Mouse (Mus musculus) limb, embryonic 11.5 days (tissue): ENCODE measurements around the gene Mapkap1. TPM values are rescaled to one million over a fixed set of nuclear protein-coding genes. Genes with fewer than 3 reads are reported as not detected.

Experiments
- ATAC-seq: fragments of 200-750 bp; cut with Nextera tagmentation; 2 replicates; pipeline ENCODE4 v1.8.0; 2017; ENCODE audit warnings: low read depth; ENCODE audit not compliant: insufficient number of reproducible peaks, low FRiP score, low TSS enrichment
- DNase-seq: peaks from one replicate; pipeline ENCODE4 v3.0.0-alpha.2; 2015; ENCODE audit warnings: low spot score
- H3K27ac ChIP-seq: fragments of 300-500 bp; sonication (generic); replicated peaks from 2 replicates; pipeline ENCODE4 v1.5.1; 2014; ENCODE audit warnings: low read depth, mild to moderate bottlenecking, low read length
- H3K27me3 ChIP-seq: fragments of 300-500 bp; sonication (generic); 2 replicates; pipeline ENCODE4 v1.6.1; 2014; ENCODE audit warnings: mild to moderate bottlenecking, low read length, mixed read lengths; ENCODE audit not compliant: control insufficient read depth, insufficient read depth
- H3K36me3 ChIP-seq: fragments of 300-500 bp; sonication (generic); 2 replicates; pipeline ENCODE4 v1.6.1; 2014; ENCODE audit warnings: mild to moderate bottlenecking, low read length, moderate library complexity, mixed read lengths; ENCODE audit not compliant: control insufficient read depth, insufficient read depth
- H3K4me1 ChIP-seq: fragments of 300-500 bp; sonication (generic); 2 replicates; pipeline ENCODE4 v1.6.1; 2014; ENCODE audit warnings: low read length, mixed read lengths; ENCODE audit not compliant: control insufficient read depth, insufficient read depth
- H3K4me2 ChIP-seq: fragments of 300-500 bp; sonication (generic); 2 replicates; pipeline ENCODE4 v1.6.1; 2014; ENCODE audit warnings: low read depth, mild to moderate bottlenecking, moderate library complexity; ENCODE audit not compliant: severe bottlenecking
- H3K4me3 ChIP-seq: fragments of 300-500 bp; sonication (generic); 2 replicates; pipeline ENCODE4 v1.5.1; 2014; ENCODE audit warnings: low read depth, low read length
- H3K9ac ChIP-seq: fragments of 300-500 bp; sonication (generic); 2 replicates; pipeline ENCODE4 v1.6.1; 2014; ENCODE audit warnings: mild to moderate bottlenecking, low read length
- H3K9me3 ChIP-seq: fragments of 300-500 bp; sonication (generic); 2 replicates; pipeline ENCODE4 v1.6.1; 2016; ENCODE audit warnings: low read length; ENCODE audit not compliant: control insufficient read depth
- WGBS: fragments of 180-500 bp; shearing (Covaris S2); extraction: QIAGEN DNeasy Blood & Tissue Kit; methylation state at CpG from one replicate; pipeline ENCODE4 v1.1.7; 2014; 5-methylcytosine and 5-hydroxymethylcytosine counted together
- polyA plus RNA-seq: library from polyadenylated mRNA; unstranded; fragments of >200 nt; fragmentation: Nextera tagmentation; extraction: Ambion mirVana; gene quantifications from 2 replicates; pipeline ENCODE4 v1.2.1, GENCODE M21; 2014

Mapkap1 gene
- polyA plus RNA-seq, 1 experiment from 2014 or later = 94.7 TPM

GRCm38 (mm10) chr2:34647410-34647809 lies 240.8 kb downstream of the Mapkap1 start:
- Histone ChIP-seq H3K27me3 (no peaks in the 10 kb centered on the region), H3K27ac (no peak overlapping the region), H3K9ac (no peak overlapping the region), H3K36me3 (no peaks in the 10 kb centered on the region), H3K4me2 (no peak overlapping the region), H3K9me3 (no peaks in the 10 kb centered on the region), H3K4me3 (no peak overlapping the region), H3K4me1 (0 out of 2 replicates have a peak, but pooled peaks cover 2% of the 10 kb centered on the region)
- WGBS = 73% methylated on average over 11 of the region's 11 CpGs
- ATAC-seq (no peak), DNase-seq (no peak)

GRCm38 (mm10) chr2:34667820-34668219 lies 261.2 kb downstream of the Mapkap1 start:
- Histone ChIP-seq H3K4me2 (no peak overlapping the region), H3K9ac (no peak overlapping the region), H3K4me1 (peaks cover 5% of the 10 kb centered on the region; the same call in 1 of the 2 replicates), H3K4me3 (no peak overlapping the region), H3K27ac (no peak overlapping the region), H3K36me3 (no peaks in the 10 kb centered on the region), H3K9me3 (no peaks in the 10 kb centered on the region), H3K27me3 (no peaks in the 10 kb centered on the region)
- DNase-seq (no peak), ATAC-seq (no peak)
- 35% methylated on average over 10 of the region's 10 CpGs for WGBS

GRCm38 (mm10) chr2:34668440-34669191 lies 262.0 kb downstream of the Mapkap1 start:
- DNase-seq = no peak

GRCm38 (mm10) chr2:34669203-34669746 lies 262.7 kb downstream of the Mapkap1 start:
- H3K4me3 ChIP-seq = no peak overlapping the region
- no peak overlapping the region for H3K27ac ChIP-seq
- H3K9ac ChIP-seq = no peak overlapping the region
- H3K9me3 ChIP-seq = no peaks in the 10 kb centered on the region
- peaks cover 5% of the 10 kb centered on the region; the same call in 1 of the 2 replicates for H3K4me1 ChIP-seq
- DNase-seq = no peak
- ATAC-seq = no peak
- H3K36me3 ChIP-seq = no peaks in the 10 kb centered on the region
- no peak overlapping the region for H3K4me2 ChIP-seq
- no peaks in the 10 kb centered on the region for H3K27me3 ChIP-seq
- WGBS = 63% methylated on average over 8 of the region's 8 CpGs

More at GRCm38 (mm10) chr2:34668440-34669191, 262.0 kb downstream of the Mapkap1 start:
- ATAC-seq = no peak
- Histone ChIP-seq H3K4me2 (no peak overlapping the region), H3K27ac (no peak overlapping the region), H3K9me3 (no peaks in the 10 kb centered on the region), H3K36me3 (no peaks in the 10 kb centered on the region), H3K4me1 (peaks cover 5% of the 10 kb centered on the region; the same call in 1 of the 2 replicates), H3K27me3 (no peaks in the 10 kb centered on the region), H3K9ac (no peak overlapping the region), H3K4me3 (no peak overlapping the region)
- 38% methylated on average over 17 of the region's 17 CpGs for WGBS

- ATAC-seq (no peak), DNase-seq (no peak)
- Histone ChIP-seq H3K4me1 (peaks cover 5% of the 10 kb centered on the region; the same call in 1 of the 2 replicates), H3K9me3 (no peaks in the 10 kb centered on the region), H3K36me3 (no peaks in the 10 kb centered on the region), H3K4me3 (no peak overlapping the region), H3K27ac (no peak overlapping the region), H3K27me3 (no peaks in the 10 kb centered on the region), H3K4me2 (no peak overlapping the region), H3K9ac (no peak overlapping the region)
- WGBS = 85% methylated on average over 6 of the region's 6 CpGs
Observed at GRCm38 (mm10) chr2:34670470-34670869, 263.9 kb downstream of the Mapkap1 start.

GRCm38 (mm10) chr2:34671385-34672026 lies 264.9 kb downstream of the Mapkap1 start:
- no peaks in the 10 kb centered on the region; the same call in 1 of the 2 replicates for H3K36me3 ChIP-seq
- peak overlapping the region; percentile 72 for H3K4me2 ChIP-seq
- peak overlapping the region; percentile 38 for H3K4me3 ChIP-seq
- peak; percentile 75 for DNase-seq
- WGBS = 24% methylated on average over 31 of the region's 31 CpGs
- no peaks in the 10 kb centered on the region for H3K9me3 ChIP-seq
- peak; percentile 46 for ATAC-seq
- no peaks in the 10 kb centered on the region for H3K27me3 ChIP-seq
- H3K27ac ChIP-seq = no peak overlapping the region
- peak overlapping the region; percentile 57 for H3K9ac ChIP-seq
- peaks cover 5% of the 10 kb centered on the region; the same call in 1 of the 2 replicates for H3K4me1 ChIP-seq

GRCm38 (mm10) chr2:34673846-34674245 lies 267.3 kb downstream of the Mapkap1 start:
- no peak for ATAC-seq
- Histone ChIP-seq H3K9me3 (no peaks in the 10 kb centered on the region), H3K4me1 (peaks cover 5% of the 10 kb centered on the region; the same call in 1 of the 2 replicates), H3K27ac (no peak overlapping the region), H3K4me3 (no peak overlapping the region), H3K27me3 (no peaks in the 10 kb centered on the region), H3K36me3 (peaks cover 6% of the 10 kb centered on the region; the same call in 1 of the 2 replicates), H3K9ac (no peak overlapping the region), H3K4me2 (no peak overlapping the region)
- DNase-seq = no peak
- WGBS = 90% methylated on average over 11 of the region's 11 CpGs
